Mouse (Mus musculus): ENCODE results near the gene Srprb.
"Not testable (repeated sequence)": the region's sequence is repeated elsewhere in the genome, so short reads cannot be mapped to it uniquely, and the experiment has no call there.

The Srprb gene

DNA sequence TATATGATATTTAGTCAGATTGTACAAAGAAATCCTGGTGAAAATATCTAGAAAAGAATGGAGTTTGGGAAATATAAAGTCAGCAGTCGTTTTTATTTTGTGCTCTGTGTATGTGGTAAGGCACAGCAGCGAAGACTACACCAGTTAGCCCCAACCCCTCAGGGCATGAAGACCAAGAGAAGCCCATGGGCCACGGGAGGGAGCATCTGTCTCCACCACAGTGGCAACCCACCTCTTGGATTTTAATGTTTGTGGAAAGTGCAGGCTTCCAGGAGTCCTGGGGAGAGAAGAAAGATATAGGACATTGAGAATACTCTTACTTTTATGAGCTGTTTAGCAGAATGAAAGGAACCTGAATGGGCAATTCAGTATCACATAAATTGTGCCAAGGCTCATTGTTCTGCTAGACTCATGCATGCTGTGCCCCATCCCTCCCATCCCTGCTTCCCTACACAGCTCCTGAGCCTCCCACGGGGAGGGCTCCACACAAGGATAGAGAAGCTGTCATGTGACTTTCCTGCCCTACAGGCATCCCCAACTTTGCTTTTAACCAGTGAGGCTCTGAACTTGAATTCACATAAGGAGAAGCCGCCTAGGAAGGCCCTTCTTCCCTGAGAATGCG is 7.0 kb upstream of the Srprb start:
- no peak for DNase-seq

DNA sequence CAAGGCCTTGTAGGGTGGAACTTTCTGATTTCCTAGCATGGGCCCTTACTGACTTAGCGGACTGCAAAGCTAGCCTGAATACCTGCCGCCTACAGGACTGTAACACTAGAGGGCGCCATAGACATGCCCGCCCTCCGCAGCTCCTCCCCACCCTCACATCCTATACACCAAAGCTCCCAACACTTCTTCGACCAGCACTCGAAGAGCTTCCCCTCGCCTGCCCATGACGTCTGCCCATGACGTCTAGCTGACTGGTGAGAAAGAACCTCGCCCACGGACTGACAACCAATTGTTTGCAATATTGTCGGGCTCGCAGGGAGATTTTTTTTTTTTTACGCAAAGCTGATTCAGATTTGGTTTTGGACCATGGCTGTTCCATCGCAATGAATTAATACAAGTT is 5.9 kb upstream of the Srprb start:
- DNase-seq = peak; percentile 70

DNA sequence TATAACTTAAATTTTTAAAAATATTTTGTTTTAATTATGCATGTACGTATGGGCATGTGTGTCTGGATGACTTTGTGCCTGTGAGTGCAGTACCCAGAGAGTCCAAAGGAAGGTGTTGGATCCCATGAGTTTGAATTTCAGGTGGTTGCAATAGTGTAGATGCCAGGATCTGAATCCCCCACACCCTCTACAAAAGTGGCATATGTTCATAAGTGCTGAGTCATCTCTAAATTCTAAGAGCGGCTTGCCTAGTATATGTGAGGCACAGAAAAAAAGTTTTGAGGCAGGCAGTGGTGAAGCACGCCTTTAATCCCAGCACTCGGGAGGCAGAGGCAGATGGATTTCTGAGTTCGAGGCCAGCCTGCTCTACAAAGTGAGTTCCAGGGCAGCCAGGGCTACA is 3.8 kb upstream of the Srprb start:
- no peak for DNase-seq

DNA sequence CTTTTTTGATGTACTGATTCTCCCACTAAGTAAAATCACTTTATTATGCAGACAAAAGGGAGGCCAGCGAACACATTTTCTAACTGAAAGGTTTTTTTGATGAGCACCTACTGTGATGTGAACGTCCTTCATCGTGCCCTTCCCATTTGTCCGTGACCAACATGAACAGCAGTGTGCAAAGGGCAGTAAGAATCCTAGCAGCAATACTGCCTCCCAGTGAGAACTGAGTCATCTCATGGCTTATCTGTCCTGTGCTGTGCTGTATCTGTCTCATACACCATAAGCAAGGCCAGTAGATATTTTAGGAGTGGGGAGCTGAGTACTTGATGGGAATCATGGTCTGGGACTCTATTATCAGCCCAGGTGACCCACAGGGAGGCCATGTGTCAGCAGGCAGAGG is 13.5 kb downstream of the Srprb start:
- DNase-seq = no peak

DNA sequence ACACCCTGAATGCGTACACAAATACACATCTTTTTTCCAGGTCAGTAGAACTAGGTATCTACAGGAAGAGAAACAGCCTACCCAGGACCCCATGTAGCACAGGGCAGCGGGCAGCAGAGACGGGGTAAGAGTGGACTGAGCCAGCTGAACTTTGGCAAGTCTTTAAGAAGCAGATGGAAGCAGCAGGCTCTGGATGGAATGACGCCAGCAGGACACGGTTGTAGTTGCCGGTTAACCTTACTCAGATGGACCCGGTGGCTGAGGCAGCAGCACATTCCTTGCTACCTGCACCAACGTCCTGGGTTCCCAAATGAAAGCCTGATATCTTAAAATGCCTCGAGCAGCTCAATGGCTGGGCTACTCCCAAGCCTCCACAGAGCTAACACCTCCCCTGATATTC is 15.2 kb downstream of the Srprb start:
- no peak for DNase-seq

DNA sequence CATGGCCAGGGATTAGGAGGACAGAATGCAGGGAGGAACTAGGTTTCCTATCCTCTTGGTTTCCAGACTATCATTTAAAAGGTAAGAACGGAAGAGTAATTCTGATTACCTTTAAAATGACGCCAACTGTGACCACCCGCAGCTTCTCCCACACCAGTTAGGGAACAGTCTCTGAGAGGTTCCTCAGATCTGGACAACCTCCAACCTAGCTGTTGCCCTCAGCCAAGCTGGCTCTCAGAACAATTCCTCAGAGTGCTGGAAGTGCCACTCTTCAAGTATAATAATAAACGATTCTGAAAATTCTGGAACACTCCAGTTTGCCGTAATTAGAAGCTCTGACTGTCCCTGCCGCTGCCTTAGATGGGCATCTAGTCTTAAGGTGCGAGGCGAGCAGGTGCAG is 16.0 kb downstream of the Srprb start:
- DNase-seq = no peak

DNA sequence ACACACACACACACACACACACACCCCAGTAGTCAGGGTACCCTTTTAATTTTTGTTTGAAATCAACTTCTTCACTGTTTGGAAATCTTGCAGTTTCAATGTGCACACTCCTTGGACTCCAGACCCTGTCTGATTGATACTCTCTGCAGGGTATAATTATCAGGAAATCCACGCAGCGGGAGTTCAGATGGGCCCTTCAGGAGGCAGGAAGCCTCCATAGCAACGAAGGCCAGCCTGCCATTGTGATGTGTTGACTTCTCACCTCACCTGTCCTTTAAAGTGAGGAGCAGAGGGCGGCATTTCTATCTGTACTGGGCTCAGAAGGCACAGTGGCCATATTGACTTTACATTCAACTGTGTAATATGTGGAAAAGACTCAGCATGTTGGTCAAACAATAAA is 17.1 kb downstream of the Srprb start:
- DNase-seq = no peak

DNA sequence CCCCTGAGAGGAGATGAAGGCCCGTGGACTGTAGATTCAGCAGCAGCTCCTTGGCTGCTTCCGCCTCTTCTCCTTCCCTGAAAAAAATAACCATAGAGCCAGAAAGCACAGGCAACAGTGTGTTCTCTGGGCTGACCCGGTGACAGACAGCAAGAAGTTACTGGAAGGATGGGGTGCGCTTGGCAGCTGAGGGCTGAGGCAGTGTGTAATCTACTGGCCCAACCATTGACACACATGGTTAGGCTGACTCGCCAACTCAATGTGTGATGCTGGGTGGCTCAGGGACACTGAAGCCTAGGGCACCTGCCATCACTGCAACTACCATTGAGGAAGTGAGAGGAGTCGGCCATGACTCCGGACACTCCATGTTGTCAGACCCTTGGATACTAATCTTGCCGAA is 20.1 kb downstream of the Srprb start:
- no peak for DNase-seq

DNA sequence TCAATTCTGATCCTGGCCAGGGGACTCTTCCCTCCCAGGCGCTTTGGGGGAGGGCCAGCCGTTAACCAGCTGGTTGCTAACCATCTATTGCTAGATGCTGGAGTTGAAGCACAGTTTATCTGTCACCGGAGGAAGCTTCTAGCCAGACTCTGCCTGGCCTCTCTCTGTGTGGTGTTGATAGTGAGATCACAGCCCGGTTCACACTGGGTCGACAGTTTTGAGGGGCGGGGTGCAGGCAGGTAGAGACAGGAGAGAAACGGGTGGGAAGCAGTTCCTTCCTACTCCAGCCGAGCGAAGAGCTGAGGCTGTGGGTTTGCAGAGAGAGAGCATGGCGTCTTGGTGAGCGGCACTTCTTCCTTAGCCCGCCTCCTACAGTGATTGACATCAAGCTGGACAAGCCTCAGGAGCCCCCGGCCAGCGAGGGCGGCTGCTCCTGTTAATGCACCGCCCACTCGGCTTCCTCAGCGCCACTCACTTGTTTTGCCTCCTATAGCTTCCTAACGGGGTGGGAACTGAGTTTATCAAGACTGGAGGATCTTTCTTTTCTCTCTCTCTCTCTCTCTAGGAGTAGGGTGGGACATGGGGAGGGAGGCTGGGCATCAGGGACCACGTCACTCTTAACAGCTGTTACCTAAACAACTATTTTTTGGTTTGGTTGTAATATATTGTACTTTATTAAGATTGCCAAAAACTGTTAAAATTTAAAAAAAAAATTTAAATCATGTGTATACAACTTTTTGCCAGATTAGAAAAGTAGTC is 21.0 kb downstream of the Srprb start:
- DNase-seq = peak; percentile 55

DNA sequence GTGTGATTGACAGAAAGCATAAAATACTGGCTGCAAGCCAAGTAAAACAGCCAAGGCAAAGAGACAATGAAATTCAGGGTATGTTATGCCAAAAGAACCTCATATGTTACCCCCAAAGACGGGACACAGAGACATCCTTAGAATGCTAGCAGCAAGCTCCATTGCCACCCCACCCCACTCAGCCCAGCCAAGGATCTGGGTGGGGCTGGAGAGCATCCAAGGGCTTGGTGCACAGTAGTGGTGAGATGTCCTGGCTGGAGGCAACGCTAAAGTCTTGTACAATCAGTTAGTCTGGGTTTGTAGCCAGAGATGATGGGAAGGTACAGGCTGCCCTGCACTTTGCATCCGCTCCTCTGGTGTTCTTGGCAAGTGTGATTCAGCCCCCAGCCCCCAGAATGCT is 21.6 kb downstream of the Srprb start:
- no peak for DNase-seq

DNA sequence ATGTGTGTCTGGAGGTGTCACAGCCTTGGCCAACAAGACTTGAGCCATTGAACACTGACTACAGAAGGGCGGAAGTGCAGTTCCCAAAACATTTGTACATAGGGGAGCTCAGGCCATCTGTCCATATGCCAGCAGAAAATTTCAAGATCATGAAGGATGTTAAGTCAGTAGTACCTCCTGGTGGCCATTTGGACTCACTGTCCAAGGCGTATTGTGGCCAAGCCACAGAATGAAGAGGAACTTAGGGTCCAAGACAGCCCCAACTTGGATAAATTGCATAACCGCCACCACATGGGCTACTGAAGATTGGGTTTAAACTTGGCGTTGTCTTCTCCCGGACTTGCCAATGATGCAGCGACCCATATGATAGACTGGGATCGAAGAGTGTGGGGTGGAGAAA is 26.2 kb downstream of the Srprb start:
- no peak for DNase-seq

DNA sequence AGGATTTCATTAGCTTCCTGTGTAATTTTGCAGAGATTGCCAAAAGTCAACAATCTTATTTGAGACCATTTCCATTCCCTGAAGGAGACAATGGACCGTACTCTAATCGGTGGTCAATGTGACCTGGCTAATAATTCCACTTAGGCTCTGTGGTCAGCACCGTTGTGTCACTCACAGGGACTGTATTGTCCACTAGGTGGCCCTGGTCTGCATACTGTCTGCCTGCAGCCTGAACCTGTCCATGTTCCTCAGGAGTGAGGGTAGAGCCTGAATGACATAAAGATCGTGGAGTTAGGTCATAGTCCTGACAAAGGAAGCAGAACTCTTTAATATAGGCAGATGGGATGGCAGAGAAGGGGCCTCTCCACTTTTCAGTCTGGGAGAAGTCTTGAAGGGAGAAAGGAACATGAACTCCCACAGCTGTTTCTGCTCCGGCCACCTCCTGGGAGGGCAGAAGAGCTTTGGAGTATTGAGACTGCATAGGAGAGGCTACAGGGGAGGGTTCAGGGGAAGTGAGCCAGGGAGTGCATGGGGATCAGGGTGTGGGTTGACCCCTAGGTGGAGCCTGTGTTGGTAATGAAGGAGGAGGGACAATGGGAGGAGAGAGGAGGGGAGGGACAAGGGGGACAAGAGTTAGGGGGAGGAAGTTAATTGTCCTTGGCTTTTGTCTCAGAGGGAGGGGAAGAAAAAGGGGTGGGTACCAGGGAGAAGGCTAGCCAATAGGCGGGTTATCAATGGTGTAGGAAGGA is 27.0 kb downstream of the Srprb start:
- DNase-seq = no peak

DNA sequence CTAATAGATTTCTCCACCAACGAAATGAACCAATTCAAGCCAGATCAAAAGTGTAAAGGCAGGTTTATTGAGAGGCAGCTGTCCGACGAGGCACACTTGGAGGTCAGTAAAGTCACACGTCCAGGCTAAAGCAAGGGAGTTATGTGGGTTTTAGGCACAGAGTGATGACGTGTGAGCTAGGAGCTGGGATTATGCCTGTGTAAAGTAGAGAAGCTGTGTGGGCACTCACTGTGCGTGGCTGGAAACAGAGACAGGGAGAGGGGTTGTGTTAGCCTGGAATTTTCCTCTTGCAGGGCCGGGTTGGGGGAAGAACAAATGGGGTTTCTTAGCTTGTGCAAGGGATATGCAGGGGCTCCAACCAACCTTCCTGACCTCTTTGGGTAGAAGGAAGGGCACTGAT is 33.2 kb downstream of the Srprb start:
- DNase-seq = peak; percentile 58

DNA sequence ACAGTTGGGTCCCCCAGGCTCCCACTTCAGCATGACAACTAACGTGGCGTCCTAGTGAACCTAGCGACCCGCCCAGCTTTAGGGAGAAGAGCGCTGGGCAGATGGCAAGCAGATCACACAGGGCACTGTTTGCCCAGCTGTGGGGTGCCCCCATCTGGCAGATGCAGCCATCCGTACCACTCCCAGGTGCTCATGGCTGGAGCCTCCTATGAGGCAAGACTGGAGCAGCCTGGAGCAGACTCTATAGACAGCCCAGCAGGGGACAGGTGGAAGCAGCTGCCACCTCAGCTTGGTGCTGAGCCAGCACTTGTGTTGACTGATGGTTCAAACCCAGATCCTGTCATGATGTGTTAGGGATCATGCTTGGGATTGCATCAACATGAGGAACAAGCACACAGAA is 33.9 kb downstream of the Srprb start:
- no peak for DNase-seq

DNA sequence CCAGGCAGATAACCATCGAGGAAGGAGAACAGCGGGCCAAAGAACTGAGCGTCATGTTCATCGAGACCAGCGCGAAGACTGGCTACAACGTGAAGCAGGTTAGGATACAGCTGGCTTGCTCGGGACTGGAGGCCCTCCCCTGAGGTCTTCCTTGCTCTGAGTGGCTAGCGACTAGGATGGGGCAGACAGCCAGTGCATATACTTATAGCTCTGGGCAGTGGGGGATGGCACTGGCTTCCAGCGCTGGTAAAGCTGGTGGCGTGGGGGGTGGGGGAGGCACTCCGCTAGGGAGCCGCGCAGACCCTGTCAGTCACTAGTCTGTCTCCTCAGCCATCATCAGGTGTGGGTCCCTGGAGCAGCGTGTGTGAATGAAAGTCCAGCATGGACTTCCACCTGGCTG is 38.1 kb downstream of the Srprb start:
- DNase-seq = no peak

DNA sequence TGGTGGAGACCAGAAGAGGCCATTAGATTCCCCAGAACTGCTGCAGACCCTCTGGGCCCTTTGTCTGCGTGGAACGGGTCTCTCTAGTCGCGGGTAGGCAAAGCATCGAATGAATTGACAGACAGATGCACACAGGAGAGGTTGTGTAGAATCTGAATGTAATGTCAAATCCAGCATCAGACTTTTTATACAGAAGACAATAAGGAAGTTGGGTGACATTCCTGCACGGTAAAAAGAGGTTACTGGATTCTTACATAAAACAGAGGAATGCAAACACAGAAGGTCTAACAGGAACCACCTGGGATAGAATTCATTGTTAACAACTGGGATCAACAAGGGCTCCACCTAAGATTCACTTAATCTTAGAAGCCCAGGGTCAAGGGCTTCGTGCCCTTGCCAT is 46.8 kb downstream of the Srprb start:
- not testable (repeated sequence) for DNase-seq

DNA sequence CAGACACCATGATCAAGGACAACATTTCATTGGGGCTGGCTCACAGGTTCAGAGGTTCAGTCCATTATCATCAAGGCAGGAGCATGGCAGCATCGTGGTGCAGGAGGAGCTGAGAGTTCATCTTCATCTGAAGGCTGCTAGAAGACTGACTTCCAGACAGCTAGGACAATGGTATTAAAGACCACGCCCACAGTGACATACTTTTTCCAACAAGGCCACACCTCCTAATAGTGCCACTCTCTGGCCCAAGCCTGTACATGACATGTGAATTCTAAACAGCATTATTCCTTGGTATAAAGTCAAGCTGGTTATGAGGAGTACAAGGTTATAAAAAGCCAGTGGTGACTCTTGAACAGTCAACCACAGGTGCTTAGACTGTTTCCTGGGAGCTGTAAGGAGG is 47.4 kb downstream of the Srprb start:
- DNase-seq = no peak

DNA sequence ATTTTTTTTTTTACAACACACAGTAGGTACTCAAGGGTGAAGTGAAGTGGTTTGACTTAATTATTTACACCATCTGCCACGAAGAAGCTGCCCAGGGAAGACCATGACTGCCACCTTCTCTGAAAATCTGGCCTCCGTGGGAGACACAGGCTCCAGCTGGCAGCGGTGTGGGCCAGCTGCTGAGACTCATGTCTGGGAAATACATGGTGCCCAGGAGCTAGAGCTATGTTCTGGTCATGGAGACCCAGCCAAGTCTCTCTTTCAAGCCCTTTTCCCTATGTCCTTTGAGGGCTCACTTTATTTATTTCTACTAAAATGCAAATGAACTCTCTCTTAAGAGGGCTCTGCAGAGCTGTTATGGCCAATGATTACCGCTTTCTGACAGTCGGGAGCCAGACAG is 48.7 kb downstream of the Srprb start:
- DNase-seq = no peak

DNA sequence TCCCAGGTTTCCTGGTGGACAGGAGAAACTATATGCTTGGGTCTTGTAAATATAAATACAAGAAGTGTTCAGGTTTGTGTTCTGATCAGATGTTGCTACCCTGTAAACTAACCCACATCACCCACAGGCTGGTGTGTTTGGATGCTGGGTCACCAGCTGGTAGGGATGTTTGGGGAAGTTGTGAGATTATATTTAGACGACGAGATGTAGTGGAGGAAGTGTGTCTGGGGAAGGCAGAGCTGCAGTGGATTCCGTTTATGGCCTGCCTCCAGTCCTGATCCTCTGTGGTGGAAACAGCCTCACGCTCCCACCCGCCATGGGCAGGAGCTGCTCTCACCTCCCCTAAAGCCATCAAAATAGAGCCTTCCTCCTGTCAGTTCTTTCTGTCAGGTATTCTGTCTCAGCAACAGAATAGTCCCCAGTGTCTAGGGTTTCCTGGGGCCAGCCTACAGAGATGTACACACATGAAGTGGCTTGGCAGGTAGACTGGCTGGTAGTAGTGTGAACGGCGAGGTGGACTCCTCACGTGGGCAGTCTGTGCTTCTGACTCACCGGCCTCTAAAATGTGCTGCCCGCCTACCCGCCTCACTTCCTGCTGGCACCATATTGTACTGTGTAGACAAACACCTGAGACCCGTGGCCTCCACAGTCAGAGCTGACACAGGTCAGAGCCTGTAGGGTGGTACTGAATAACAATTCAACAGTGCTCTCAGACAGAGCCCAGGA is 52.7 kb downstream of the Srprb start:
- no peak for DNase-seq

DNA sequence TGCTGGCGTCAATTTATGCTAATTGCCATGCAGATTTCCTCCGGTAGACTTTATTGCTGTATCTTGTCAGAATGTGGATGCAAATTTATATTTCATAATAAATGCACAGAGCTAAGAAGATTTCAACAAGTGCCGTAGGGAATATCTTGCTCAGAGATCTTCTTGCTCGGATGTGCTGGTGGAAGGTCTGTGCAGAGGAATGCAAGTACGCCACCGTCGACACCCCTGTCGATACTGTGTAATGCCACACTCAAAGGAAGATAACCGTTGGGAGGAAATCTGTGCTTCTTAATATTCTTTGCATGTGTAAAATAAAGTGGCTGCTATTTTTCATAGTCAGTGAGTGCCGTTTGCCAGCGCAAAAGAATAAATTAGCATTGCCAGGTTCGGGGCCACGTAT is 54.8 kb downstream of the Srprb start:
- no peak for DNase-seq

DNA sequence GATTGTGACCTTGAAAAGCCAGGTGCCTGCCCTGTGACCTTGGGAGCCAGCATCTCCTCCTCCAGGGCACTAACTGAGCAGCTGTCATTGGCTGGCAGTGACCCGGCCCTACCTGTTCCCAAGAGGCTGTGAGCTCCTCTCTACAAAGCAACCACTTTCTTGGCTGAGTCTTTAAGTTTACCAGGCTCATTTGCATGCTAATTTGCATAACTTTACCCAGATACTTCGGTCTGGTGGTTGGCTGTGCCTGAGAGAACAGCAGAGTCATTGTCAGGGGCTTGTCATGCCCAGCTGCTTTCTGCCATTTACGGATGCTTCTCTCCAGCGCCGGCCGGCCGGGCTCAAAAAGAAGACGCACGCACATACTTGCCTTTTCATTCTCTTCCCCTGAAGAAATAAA is 55.2 kb downstream of the Srprb start:
- DNase-seq = peak; percentile 58

DNA sequence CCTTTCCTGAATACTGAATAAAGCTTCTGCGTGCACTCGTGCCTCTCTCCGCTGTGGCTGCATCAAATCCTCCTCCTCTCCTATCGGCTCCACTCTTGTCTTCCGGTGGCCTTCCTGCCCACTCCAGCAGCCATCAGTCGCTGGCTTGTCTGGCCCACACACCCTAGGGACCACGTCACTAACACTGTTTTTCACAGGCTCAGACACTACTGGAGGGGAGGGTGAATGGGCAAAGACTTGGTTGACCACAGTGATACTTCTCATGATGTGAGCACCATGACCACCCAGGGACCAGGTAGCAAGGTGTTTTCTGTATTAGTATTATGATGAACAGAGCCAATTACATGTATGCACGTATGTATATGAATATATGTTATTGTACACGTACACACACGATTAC is 55.7 kb downstream of the Srprb start:
- no peak for DNase-seq

DNA sequence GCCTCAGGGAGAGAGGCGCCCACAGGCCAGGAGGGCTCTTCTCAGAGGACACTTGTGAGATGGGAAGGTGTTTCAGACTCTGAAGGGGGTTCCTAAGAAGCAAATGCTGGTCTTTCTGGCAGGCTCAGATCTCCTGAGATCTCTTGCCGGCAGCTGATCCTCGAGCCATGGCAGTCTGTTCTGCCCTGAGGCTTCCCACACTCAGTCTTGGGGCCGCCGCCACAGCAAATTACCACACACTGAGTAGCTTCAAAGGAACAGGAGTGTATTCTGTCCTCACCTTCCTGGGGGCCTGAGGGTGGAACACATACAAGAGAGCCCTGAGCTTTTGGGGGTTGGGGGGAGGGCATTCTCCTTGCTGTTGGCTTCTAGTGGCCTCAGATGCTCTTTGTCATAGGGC is 56.6 kb downstream of the Srprb start:
- no peak for DNase-seq

DNA sequence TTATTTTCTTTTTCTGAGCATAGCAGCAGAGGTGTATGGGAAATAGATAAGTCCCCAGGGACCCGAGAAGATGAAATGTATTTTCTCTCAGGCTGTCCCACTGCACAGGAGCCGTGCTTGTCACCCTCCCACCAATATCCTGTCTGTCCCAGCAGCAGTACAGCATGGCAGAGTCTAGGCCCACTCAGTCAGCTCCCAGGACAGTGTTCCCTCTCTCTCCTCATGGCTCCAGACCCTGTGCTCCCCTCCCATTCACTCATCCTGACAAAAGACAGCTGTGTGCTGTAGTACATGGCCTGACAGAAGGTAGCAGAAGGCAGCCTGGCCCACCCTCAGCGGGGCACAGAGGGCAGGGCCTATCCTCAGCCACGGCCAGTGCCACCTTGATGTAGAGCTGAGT is 58.1 kb downstream of the Srprb start:
- DNase-seq = no peak

Measured in right cerebral cortex, adult 18-20 months (tissue).